Mouse (Mus musculus) lung, adult 2 months (tissue): ENCODE measurements around the gene Zfp1.
A peak's percentile ranks its signal among the peaks of the same experiment; 100 is the strongest.

Source experiments
- CTCF ChIP-seq: fragments of 200-500 bp; IDR thresholded peaks from 2 replicates; pipeline ENCODE4 v1.5.1; 2011; ENCODE audit warnings: mild to moderate bottlenecking, low read length, control low read depth; ENCODE audit not compliant: insufficient read depth
- POLR2A ChIP-seq: fragments of 200-500 bp; IDR thresholded peaks from 2 replicates; pipeline ENCODE4 v1.6.1; 2011; ENCODE audit warnings: low read depth, mild to moderate bottlenecking, control low read depth, low read length, borderline replicate concordance; ENCODE audit errors: extremely low read depth

- TF ChIP-seq CTCF: peak; percentile 83
- TF ChIP-seq POLR2A: no peak
Measured at GRCm38 (mm10) chr8:111625694-111626527, 17.3 kb upstream of the Zfp1 start.
